Mouse (Mus musculus) liver, embryonic 16.5 days (tissue): Measurements from ENCODE around the gene Gdf11. TPM values are rescaled to one million over a fixed set of nuclear protein-coding genes. Genes with fewer than 3 reads are reported as not detected.

Source experiments
- ATAC-seq: fragments of 200-750 bp; cut with Nextera tagmentation; 2 replicates; pipeline ENCODE4 v1.8.0; 2017; ENCODE audit warnings: low read depth, mild to moderate bottlenecking, moderate number of reproducible peaks, moderate library complexity
- H3K27ac ChIP-seq: fragments of 300-500 bp; sonication (generic); 2 replicates; pipeline ENCODE4 v1.5.1; 2014; ENCODE audit warnings: mild to moderate bottlenecking, low read length
- H3K27me3 ChIP-seq: fragments of 300-500 bp; sonication (generic); 2 replicates; pipeline ENCODE4 v1.6.1; 2014; ENCODE audit warnings: low read depth, low read length, mixed read lengths; ENCODE audit not compliant: control insufficient read depth, insufficient read depth
- H3K36me3 ChIP-seq: fragments of 300-500 bp; sonication (generic); 2 replicates; pipeline ENCODE4 v1.6.1; 2014; ENCODE audit warnings: mild to moderate bottlenecking; ENCODE audit not compliant: control insufficient read depth, insufficient read depth
- H3K4me1 ChIP-seq: fragments of 300-500 bp; sonication (generic); 2 replicates; pipeline ENCODE4 v1.6.1; 2014; ENCODE audit warnings: low read depth, low read length, mixed read lengths; ENCODE audit not compliant: control insufficient read depth
- H3K4me2 ChIP-seq: fragments of 300-500 bp; sonication (generic); 2 replicates; pipeline ENCODE4 v1.6.1; 2014; ENCODE audit warnings: low read depth, low read length, mixed read lengths
- H3K4me3 ChIP-seq: fragments of 300-500 bp; sonication (generic); 2 replicates; pipeline ENCODE4 v1.5.1; 2014; ENCODE audit warnings: low read depth, mild to moderate bottlenecking, low read length
- H3K9ac ChIP-seq: fragments of 300-500 bp; sonication (generic); 2 replicates; pipeline ENCODE4 v1.6.1; 2014; ENCODE audit warnings: low read depth, low read length
- H3K9me3 ChIP-seq: fragments of 300-500 bp; sonication (generic); replicated peaks from 2 replicates; pipeline ENCODE4 v1.6.1; 2016; ENCODE audit warnings: low read length; ENCODE audit not compliant: control insufficient read depth
- WGBS: fragments of 180-500 bp; shearing (Covaris S2); extraction: QIAGEN DNeasy Blood & Tissue Kit; methylation state at CpG from one replicate; pipeline ENCODE4 v1.1.7; 2014; ENCODE audit not compliant: insufficient replicate concordance; 5-methylcytosine and 5-hydroxymethylcytosine counted together
- polyA plus RNA-seq: library from polyadenylated mRNA; unstranded; fragments of >200 nt; fragmentation: Nextera tagmentation; extraction: Ambion mirVana; gene quantifications from 2 replicates; pipeline ENCODE4 v1.2.1, GENCODE M21; 2015

Gene Gdf11
- polyA plus RNA-seq, 1 experiment from 2014 or later, result 0.22 TPM

GRCm38 (mm10) chr10:128892246-128892645 lies 728 bp upstream of the Gdf11 start:
- H3K9me3 ChIP-seq, result no peaks in the 10 kb centered on the region
- peak overlapping the region; percentile 71; the same call in 1 of the 2 replicates for H3K4me2 ChIP-seq
- no peak for ATAC-seq
- H3K4me3 ChIP-seq, result peak overlapping the region; percentile 63; the same call in 1 of the 2 replicates
- 6% methylated on average over 9 of the region's 9 CpGs for WGBS
- peaks cover 78% of the 10 kb centered on the region for H3K27me3 ChIP-seq
- H3K36me3 ChIP-seq, result no peaks in the 10 kb centered on the region
- H3K9ac ChIP-seq, result no peak overlapping the region
- no peak overlapping the region for H3K27ac ChIP-seq
- H3K4me1 ChIP-seq, result peaks cover 5% of the 10 kb centered on the region; the same call in 1 of the 2 replicates

- Histone ChIP-seq H3K4me3 (peak overlapping the region; percentile 63), H3K9ac (no peak overlapping the region; the same call in 1 of the 2 replicates), H3K27ac (no peak overlapping the region), H3K9me3 (no peaks in the 10 kb centered on the region), H3K4me1 (peaks cover 7% of the 10 kb centered on the region; the same call in 1 of the 2 replicates), H3K36me3 (no peaks in the 10 kb centered on the region), H3K4me2 (peak overlapping the region; percentile 71), H3K27me3 (peaks cover 65% of the 10 kb centered on the region)
- no peak for ATAC-seq
- 3% methylated on average over 40 of the region's 40 CpGs for WGBS
These were observed 879 bp downstream of the Gdf11 start for GRCm38 (mm10) chr10:128890383-128891295.

- H3K36me3 ChIP-seq, result no peaks in the 10 kb centered on the region
- H3K9ac ChIP-seq, result no peak overlapping the region
- H3K27me3 ChIP-seq, result peaks cover 57% of the 10 kb centered on the region
- no peaks in the 10 kb centered on the region for H3K9me3 ChIP-seq
- no peak overlapping the region for H3K4me3 ChIP-seq
- WGBS, result 40% methylated on average over 1 of the region's 2 CpGs
- peaks cover 7% of the 10 kb centered on the region; the same call in 1 of the 2 replicates for H3K4me1 ChIP-seq
- ATAC-seq, result no peak
- H3K4me2 ChIP-seq, result no peak overlapping the region
- no peak overlapping the region for H3K27ac ChIP-seq
These were observed 1.7 kb downstream of the Gdf11 start for GRCm38 (mm10) chr10:128889846-128890245.

DNA sequence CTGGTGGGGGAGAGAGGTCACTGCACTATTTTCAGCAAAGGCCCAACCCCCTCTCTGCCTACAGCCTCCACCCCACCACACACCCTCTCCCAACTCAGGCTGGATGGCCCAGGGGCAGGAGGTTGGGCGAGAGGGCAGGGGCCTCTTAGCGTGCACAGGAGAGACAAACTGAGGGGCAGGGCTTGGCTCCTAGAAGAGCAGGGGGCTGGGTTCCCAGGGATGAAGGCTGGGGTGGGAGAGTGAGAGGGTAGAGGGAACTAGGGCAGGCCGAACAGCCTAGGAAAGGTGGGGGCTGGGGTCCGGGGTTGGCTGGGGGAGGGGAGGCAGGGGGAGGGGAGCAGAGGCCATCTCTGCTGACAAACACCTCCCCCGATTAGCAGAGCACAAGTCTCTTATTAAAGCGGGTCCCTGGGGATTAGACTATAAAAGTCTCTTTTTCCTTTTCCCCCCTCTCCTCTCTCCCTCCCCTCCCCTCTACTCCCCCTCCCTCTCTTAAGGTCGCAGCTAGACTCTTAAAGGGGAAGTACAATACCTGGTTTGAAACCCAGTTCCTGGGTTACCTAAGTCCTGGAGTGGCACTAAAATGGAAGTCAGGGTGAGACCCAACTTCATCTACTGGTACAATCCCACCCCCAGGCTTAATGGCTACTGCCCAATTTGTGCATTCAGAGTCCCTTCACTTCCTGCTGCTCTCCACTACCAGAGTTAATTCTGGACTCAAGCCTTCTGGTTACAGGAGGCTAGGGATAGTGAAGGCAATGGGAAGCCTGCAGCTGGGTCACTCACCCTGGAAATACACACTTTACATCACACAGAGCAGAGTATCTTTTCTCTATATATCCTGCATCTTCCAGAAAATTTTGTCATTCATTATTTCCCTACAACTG lies 2.3 kb downstream of the Gdf11 start:
- Histone ChIP-seq H3K27ac (no peak overlapping the region), H3K36me3 (no peaks in the 10 kb centered on the region), H3K27me3 (peaks cover 51% of the 10 kb centered on the region), H3K9me3 (no peaks in the 10 kb centered on the region), H3K4me3 (peak overlapping the region; percentile 13; the same call in 1 of the 2 replicates), H3K4me2 (peak overlapping the region; percentile 34), H3K4me1 (peaks cover 7% of the 10 kb centered on the region; the same call in 1 of the 2 replicates), H3K9ac (no peak overlapping the region)
- 8% methylated on average over 7 of the region's 7 CpGs for WGBS
- peak; percentile 52 for ATAC-seq

- Histone ChIP-seq H3K36me3 (peaks cover 3% of the 10 kb centered on the region; the same call in 1 of the 2 replicates), H3K9me3 (no peaks in the 10 kb centered on the region), H3K9ac (no peak overlapping the region), H3K4me1 (peaks cover 2% of the 10 kb centered on the region; the same call in 1 of the 2 replicates), H3K4me2 (no peak overlapping the region), H3K27ac (no peak overlapping the region), H3K4me3 (no peak overlapping the region), H3K27me3 (no peaks in the 10 kb centered on the region)
- ATAC-seq, result no peak
- 78% methylated on average over 5 of the region's 5 CpGs for WGBS
These were observed 9.5 kb downstream of the Gdf11 start for GRCm38 (mm10) chr10:128882067-128882466.

DNA sequence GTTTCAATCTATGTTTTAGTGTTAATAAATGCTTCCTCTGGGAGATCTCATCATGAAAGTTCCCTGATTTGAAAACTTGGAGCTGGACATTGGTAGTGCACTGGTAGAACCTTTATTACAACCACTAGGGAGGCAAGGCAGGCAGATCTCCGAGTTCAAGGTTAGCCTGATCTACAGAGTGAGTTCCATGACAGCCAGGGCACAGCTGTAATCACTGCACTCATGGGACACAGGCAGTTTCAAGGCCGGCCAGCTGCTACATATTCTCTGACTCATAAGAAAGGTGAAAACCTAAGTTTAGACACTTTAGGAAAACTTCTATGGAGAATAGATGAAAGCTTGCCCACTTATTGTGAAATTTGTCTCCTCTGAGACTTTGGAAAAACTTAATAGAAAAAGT lies 12.7 kb downstream of the Gdf11 start:
- no peaks in the 10 kb centered on the region for H3K9me3 ChIP-seq
- no peaks in the 10 kb centered on the region for H3K4me1 ChIP-seq
- no peak overlapping the region for H3K4me3 ChIP-seq
- WGBS, result 75% methylated on average over 2 of the region's 2 CpGs
- ATAC-seq, result no peak
- no peak overlapping the region for H3K4me2 ChIP-seq
- H3K36me3 ChIP-seq, result peaks cover 8% of the 10 kb centered on the region; the same call in 1 of the 2 replicates
- no peak overlapping the region for H3K9ac ChIP-seq
- no peak overlapping the region for H3K27ac ChIP-seq
- no peaks in the 10 kb centered on the region for H3K27me3 ChIP-seq

DNA sequence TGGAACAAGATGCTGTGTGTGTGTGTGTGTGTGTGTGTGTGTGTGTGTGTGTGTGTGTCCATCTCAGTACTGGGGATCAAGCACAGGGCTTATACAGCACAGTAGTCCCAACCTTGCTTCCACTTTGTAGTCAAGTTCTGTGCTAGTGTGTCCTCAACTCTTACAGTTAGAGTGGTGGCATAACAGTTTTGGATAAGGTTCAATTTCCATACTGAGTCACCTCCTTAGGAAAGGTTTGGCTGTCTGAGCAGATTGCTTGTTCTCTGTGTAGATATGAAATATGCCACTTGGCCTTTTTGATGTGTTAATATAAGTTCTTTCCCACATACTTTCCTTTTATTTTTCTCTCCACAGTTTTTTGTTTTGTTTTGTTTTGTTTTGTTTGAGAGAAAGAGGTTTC lies 13.2 kb downstream of the Gdf11 start:
- no peak overlapping the region for H3K9ac ChIP-seq
- no peak overlapping the region for H3K4me2 ChIP-seq
- no peak for ATAC-seq
- H3K4me1 ChIP-seq, result no peaks in the 10 kb centered on the region
- H3K9me3 ChIP-seq, result no peaks in the 10 kb centered on the region
- peaks cover 9% of the 10 kb centered on the region; the same call in 1 of the 2 replicates for H3K36me3 ChIP-seq
- H3K27ac ChIP-seq, result no peak overlapping the region
- H3K27me3 ChIP-seq, result no peaks in the 10 kb centered on the region
- H3K4me3 ChIP-seq, result no peak overlapping the region

DNA sequence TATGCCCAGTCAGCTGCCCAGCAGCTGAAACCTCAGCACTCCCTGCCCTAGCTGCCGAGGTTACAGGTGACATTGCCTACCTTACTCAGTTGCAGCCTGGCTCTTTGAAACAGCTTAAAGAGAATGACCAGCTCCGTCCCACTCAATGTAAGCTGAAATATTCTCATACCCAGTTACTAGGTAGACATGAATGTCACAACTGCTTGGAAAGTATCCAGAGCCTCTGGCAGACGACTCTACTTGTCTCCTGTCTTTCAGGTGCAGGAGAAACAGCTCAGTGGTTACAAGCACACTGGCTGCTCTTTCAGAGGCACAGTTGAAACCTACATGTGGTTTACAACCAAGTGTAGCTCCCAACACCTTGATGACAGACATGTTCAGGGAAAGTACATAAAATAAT lies 21.2 kb downstream of the Gdf11 start:
- H3K9ac ChIP-seq, result no peak overlapping the region

More for the DNA sequence above, 21.2 kb downstream of the Gdf11 start:
- Histone ChIP-seq H3K9me3 (no peaks in the 10 kb centered on the region), H3K4me2 (no peak overlapping the region), H3K4me3 (no peak overlapping the region), H3K4me1 (no peaks in the 10 kb centered on the region), H3K36me3 (peaks cover 10% of the 10 kb centered on the region), H3K27me3 (no peaks in the 10 kb centered on the region), H3K27ac (no peak overlapping the region)
- WGBS, result 74% methylated on average over 3 of the region's 3 CpGs
- ATAC-seq, result no peak
